Mouse (Mus musculus): ENCODE results near the gene Rtl8c.
"Not testable (repeated sequence)": the region's sequence is repeated elsewhere in the genome, so short reads cannot be mapped to it uniquely, and the experiment has no call there.

Rtl8c gene

GRCm38 (mm10) chrX:53607242-53608121, at the start of gene Rtl8c:
Gene Rtl8c (plus strand): TSS chrX:53608032.
- peak; percentile 83 for DNase-seq

- DNase-seq = no peak
Observed at GRCm38 (mm10) chrX:53579311-53579710, 28.5 kb upstream of the Rtl8c start.

GRCm38 (mm10) chrX:53581407-53581806, 26.4 kb upstream of the Rtl8c start:
- DNase-seq = not testable (repeated sequence)

- not testable (repeated sequence) for DNase-seq
Observed at GRCm38 (mm10) chrX:53583404-53583803, 24.4 kb upstream of the Rtl8c start.

GRCm38 (mm10) chrX:53599993-53600392, 7.8 kb upstream of the Rtl8c start:
- peak; percentile 28 for DNase-seq

GRCm38 (mm10) chrX:53606176-53606575, 1.7 kb upstream of the Rtl8c start:
- DNase-seq = not testable (repeated sequence)

GRCm38 (mm10) chrX:53608122-53608813, 436 bp downstream of the Rtl8c start:
- DNase-seq = peak; percentile 60

- not testable (repeated sequence) for DNase-seq
Observed at GRCm38 (mm10) chrX:53608879-53609278, 1.0 kb downstream of the Rtl8c start, which contains the start of gene Gm14597. Gene Gm14597 (minus strand): TSS chrX:53608979.

GRCm38 (mm10) chrX:53610571-53610970, 2.7 kb downstream of the Rtl8c start:
- DNase-seq = peak; percentile 55

GRCm38 (mm10) chrX:53611395-53611794, 3.6 kb downstream of the Rtl8c start:
- not testable (repeated sequence) for DNase-seq

- DNase-seq = not testable (repeated sequence)
Observed at GRCm38 (mm10) chrX:53638107-53638506, 30.3 kb downstream of the Rtl8c start.

GRCm38 (mm10) chrX:53642604-53642979, 34.8 kb downstream of the Rtl8c start:
- peak; percentile 23 for DNase-seq

- DNase-seq = peak; percentile 86
Observed at GRCm38 (mm10) chrX:53642980-53643961, 35.4 kb downstream of the Rtl8c start, which contains the start of gene Rtl8a. Gene Rtl8a (minus strand): TSS chrX:53643682.

- DNase-seq = no peak
Observed at GRCm38 (mm10) chrX:53645885-53646284, 38.1 kb downstream of the Rtl8c start.

GRCm38 (mm10) chrX:53652917-53653316, 45.1 kb downstream of the Rtl8c start:
- not testable (repeated sequence) for DNase-seq

Data from cerebellum, adult 9-11 months (tissue).